Mouse (Mus musculus) heart, postnatal 25 days (tissue): ENCODE measurements around the gene Mettl27. TPM values are rescaled to one million over a fixed set of nuclear protein-coding genes. Genes with fewer than 3 reads are reported as not detected.

Experiments
- DNase-seq: peaks from one replicate; pipeline ENCODE4 v3.0.0; 2022; ENCODE audit warnings: low spot score
- intact Hi-C: fragments of 180-260 bp; cut with DNase I; formaldehyde crosslinking; loops from one replicate; pipeline ENCODE4 v1.15.1; 2025
- total RNA-seq, 2 experiments: library from RNA; stranded (reverse); gene quantifications; 2 replicates each; pipeline ENCODE4 v1.2.3; 2021

Gene Mettl27
- total RNA-seq, 2 experiments from 2014 or later: 5.0 to 5.6 TPM

DNA sequence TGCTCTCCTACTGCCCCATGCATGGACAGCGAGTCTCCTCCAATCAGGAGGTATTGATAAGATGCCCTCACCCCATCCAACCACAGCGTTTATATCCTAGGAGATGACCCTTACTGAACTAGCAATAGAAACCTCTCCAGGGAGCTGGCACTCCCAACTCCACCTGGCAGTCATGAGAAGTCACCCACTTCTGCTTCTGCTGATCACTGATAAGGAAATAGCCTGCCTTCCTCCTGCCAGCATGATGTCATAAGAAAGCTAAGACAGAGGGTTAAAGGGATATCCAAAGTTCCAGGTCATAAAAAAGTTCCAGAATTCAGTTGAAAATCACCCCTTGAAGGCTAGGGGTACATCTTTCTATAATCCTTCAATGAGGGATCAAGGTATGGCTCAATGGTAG lies 44.0 kb downstream of the Mettl27 start:
- intact Hi-C loops: no loop called here
- DNase-seq: no peak

DNA sequence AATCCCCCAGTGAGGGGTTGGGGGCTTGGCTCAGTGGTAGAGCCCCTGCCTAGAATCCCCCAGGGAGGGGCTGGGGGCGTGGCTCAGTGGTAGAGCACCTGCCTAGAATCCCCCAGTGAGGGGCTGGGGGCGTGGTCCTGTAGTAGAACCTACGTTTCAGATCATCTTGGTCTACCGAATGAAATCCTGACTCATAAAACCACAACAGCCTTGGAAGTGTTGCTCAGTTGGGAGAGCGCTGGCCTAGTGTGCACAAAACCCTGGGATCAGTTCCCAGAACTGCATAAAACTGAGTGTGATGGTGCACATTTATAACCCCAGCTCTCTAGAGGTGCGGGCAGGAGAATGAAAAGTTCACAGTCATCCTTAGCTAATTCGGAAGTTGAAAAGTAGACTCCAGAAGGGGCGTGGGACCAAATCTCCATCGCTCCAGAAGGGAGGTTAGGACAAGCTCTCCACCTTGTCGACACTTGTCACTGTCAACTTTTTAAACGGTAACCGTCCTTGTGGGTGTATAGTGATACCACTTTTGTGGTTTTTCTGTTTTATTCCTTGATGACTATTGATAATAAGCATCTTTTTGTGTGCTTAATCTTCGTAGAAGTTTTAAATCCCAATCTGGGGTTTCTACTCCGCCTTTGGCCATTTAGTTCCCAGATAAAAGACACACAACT lies 44.5 kb downstream of the Mettl27 start:
- intact Hi-C loops: no loop called here

DNA sequence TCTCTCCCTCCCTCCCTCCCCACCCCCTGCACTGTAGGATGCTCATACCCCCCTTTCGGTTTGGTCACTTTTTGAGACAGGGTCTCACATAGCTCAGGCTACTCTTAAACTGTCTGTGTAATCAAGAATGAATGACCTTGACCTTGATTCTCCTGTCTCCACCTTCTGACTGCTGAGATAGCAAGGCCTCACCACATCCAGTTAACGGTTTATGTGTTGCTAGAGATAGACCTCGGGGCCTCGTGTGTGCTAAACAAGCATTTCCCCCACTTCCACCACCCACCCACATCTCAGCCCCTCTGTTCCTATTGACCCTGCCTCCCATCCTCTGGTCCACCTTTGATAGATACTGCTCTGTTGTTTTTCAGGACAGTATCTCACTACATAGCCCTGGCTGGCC lies 45.7 kb downstream of the Mettl27 start:
- DNase-seq: no peak
- intact Hi-C loops: no loop called here

More for the DNA sequence above, 44.5 kb downstream of the Mettl27 start:
- no peak for DNase-seq

DNA sequence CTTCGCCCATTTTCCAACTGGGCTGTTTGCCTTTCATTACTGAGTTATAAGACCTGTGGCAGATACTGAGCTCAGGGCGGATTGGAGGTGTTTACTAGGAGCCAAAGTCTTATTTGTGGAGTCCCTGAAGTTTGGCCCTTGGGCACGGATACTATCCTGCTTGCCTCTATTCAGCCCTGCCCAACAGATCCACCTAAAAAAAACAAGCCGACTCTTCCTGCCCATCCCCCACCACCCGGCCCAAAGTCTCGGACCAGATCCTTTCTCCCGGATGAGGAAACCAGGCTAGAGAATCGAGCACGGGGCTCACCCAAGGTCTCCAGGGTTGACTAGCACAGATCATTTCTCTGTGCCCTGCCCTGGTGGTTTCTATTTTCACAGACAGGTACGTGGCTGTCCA lies 49.0 kb downstream of the Mettl27 start:
- no peak for DNase-seq
- intact Hi-C loops: no loop called here

DNA sequence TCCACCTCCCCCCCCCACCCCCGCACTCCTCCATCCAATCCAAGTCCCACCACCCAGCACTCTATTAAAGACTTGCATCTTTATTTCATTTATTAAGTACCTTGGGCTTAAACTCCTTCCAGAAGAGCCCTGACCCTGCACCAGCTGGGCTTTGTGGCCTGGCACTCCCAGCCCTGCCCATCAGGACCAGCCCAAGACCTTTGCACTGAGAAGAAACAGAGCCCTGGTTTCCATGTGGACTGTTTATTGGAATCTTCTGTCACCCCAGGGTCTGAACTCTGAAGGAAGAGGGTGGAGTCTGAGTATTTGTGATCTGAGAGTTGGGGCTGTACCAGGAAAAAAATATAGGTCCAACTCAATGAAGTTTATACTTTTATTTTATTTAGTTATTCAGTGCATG lies 50.9 kb downstream of the Mettl27 start:
- intact Hi-C loops: no loop called here
- DNase-seq: no peak

DNA sequence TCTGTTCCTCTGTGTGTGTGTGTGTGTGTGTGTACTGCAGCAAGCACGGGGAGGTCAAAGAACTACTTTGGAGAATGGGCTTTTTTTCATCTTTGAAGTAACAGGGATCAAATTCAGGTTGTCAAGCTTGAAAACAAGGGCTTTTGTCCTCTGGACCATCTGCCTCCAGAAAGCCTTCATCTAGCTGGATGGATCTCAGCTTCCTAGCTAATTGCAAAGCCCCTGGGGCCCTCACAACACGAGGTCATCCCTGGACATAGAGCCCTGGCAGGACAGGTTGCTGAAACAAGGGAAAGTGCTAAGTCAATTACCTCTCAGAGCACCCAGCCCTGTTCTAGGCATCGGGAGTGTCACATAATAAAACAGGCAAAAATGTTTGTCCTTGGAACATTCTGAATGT lies 51.6 kb downstream of the Mettl27 start:
- no peak for DNase-seq
- intact Hi-C loops: no loop called here

DNA sequence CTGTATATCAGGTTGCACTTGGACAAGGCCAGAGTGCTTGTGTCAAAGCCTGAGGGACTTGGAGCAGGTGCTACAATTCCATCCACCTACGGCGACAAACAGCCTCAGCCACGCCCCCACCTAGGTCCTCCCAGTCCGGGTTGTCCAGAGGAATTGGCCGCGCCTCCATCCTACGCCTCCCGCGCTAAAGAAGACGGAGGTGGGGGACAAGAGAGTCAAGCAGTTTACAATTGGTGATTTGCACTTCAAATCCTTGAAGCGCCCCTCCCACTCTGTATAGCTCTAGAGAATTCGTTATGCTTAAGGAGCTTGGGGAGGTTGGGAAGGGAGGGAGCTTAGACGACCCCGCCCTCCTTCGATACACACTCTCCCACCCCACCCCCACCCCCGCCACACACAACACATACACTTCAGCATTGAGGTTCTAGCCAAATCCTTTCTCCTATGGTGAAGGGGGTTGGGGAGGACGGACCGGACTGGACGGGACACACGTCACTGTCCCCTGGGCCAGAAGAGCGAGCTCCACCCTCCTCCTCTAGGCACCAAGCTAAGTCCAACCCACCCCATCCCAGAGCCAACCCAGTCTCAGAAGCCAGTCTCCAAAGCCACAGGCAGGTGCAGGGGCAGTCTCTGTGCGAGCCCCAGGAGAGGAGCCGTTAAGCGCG lies 53.6 kb downstream of the Mettl27 start, which contains the start of gene Cldn3:
Cldn3 (plus strand) TSS at position 582 of the 665 bp plus-strand sequence.
- intact Hi-C loops: no loop called here
- DNase-seq: no peak

DNA sequence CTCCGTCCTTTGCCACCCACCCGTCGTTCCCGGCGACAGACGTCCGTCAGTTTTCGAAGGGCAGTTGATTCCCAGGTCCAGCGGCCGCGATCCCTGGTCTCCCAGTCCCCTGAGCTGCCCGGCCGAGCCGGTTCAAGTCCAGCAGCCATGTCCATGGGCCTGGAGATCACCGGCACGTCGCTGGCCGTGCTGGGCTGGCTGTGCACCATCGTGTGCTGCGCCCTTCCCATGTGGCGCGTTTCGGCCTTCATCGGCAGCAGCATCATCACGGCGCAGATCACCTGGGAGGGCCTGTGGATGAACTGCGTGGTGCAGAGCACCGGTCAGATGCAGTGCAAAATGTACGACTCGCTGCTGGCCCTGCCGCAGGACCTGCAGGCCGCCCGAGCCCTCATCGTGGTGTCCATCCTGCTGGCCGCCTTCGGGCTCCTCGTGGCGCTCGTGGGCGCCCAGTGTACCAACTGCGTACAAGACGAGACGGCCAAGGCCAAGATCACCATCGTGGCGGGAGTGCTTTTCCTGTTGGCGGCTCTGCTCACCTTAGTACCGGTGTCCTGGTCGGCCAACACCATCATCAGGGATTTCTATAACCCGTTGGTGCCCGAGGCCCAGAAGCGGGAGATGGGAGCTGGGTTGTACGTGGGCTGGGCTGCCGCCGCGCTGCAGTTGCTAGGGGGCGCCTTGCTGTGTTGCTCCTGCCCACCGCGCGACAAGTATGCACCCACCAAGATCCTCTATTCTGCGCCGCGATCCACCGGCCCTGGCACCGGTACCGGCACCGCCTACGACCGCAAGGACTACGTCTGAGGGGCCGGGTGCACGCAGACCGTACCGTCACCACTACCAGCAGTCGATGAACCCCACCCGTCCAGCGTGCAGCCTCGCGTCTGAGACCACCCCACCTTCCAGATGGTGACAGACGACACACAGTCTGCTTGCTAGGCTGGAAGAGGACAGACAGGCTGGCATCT lies 54.4 kb downstream of the Mettl27 start:
- intact Hi-C loops: no loop called here

DNA sequence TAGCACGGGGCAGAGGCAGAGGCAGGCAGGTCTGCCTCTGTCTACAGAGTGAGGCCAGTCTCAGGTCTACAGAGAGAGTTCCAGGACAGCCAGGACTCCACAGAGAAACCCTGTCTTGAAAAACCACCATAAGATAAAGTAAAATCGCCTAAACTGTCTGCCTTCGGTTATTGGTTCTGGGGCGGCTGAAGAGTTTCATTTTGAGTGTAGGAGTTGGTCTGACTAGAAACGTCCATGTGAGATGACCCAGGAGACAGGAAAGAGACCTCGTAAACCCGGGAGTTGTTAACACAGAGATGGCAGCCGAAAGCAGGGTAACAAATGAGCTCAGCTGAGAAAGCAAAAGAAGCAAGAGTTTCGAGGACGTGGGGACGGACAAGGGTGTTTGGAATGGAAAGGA lies 57.0 kb downstream of the Mettl27 start:
- DNase-seq: no peak
- intact Hi-C loops: no loop called here

More for the DNA sequence above, 54.4 kb downstream of the Mettl27 start:
- DNase-seq: no peak

DNA sequence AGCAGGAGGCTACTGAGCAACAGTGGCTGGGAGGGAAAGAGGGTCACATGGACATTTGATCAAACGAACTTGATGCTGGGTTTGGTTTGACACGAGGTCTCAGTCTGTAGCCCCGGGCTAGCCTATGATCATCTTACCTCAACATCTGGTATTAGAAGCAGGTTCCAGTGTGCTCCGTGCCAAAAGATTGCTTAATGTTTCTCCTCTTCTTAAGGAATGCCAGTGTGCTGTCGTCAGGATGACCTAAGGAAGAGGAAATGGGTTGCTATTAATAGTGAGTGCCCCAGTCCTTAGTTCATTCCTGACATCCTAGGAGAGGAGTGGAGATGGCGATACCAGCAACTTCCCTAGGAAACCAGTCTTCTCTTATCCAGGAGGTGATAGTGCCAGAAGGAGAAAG lies 57.6 kb downstream of the Mettl27 start:
- intact Hi-C loops: no loop called here

More for the DNA sequence above, 57.6 kb downstream of the Mettl27 start:
- no peak for DNase-seq

Other genes starting within 250 kb of the Mettl27 start
- gene Limk1, start 243.8 kb upstream of the Mettl27 start, total RNA-seq: 1 to 10 TPM; 4.7 to 5.0 TPM
- gene Eln, start 185.0 kb upstream of the Mettl27 start, total RNA-seq: 100 to 1,000 TPM; 147 to 183 TPM
- not detected for gene Tmem270, start 25.6 kb upstream of the Mettl27 start, total RNA-seq
- gene Cldn13, start 16.8 kb upstream of the Mettl27 start, total RNA-seq: not detected
- not detected for gene Cldn4, start 14.6 kb downstream of the Mettl27 start, total RNA-seq
- not detected for gene Cldn3, start 53.8 kb downstream of the Mettl27 start, total RNA-seq
- gene Abhd11, start 76.8 kb downstream of the Mettl27 start, total RNA-seq: 10 to 100 TPM; 59.4 to 65.8 TPM
- gene Stx1a, start 91.1 kb downstream of the Mettl27 start, total RNA-seq: 1 to 10 TPM; 2.2 to 2.3 TPM
- gene Dnajc30, start 131.8 kb downstream of the Mettl27 start, total RNA-seq: 10 to 100 TPM; 35.9 to 37.0 TPM
- gene Bud23, start 132.6 kb downstream of the Mettl27 start, total RNA-seq: 10 to 100 TPM; 22.3 to 22.7 TPM
- gene Vps37d, start 145.9 kb downstream of the Mettl27 start, total RNA-seq: under 1 TPM; 0.53 to 0.60 TPM
- gene Mlxipl, start 157.5 kb downstream of the Mettl27 start, total RNA-seq: 10 to 100 TPM; 25.3 to 25.5 TPM
- 10 to 100 TPM; 11.2 to 14.6 TPM for gene Tbl2, start 217.3 kb downstream of the Mettl27 start, total RNA-seq
- 10 to 100 TPM; 35.1 to 35.2 TPM for gene Bcl7b, start 235.9 kb downstream of the Mettl27 start, total RNA-seq